Mouse (Mus musculus) ES-Bruce4 (cell line): Measurements from ENCODE around the gene Dnah14.

Source experiments
- CTCF ChIP-seq: IDR thresholded peaks from one replicate; pipeline ENCODE4 v1.8.1; 2011; ENCODE audit warnings: low read depth, low read length
- EP300 ChIP-seq: IDR thresholded peaks from 2 replicates; pipeline ENCODE4 v1.6.1; 2011; ENCODE audit warnings: low read depth, low read length; ENCODE audit not compliant: insufficient read depth
- POLR2A ChIP-seq: IDR thresholded peaks from one replicate; pipeline ENCODE4 v1.8.1; 2011; ENCODE audit warnings: low read length; ENCODE audit not compliant: insufficient read depth

DNA sequence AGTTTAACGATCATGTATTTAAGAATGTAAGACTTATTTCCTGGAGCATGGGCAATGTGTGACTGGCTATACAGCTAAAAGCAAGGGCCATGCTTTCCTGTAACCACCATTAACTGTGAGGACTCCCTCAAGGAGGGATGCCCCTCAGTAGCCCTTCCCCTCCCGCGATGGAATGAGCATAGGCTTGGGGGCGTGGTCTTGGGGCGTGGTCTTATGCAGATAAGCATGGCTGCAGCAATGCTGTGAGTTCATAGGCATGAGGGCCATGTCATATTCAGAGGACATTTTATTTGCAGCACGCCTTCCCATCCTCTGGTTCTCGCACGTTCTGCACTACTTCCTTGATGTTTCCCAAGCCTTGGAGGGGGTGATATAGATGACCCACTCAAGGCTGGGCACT, 71.1 kb downstream of the Dnah14 start:
- no peak for TF ChIP-seq POLR2A
- TF ChIP-seq CTCF = no peak
- TF ChIP-seq EP300 = no peak
